Mouse (Mus musculus) testis, adult 2 months (tissue): ENCODE data around the gene Coq8b.

Experiments used
- CTCF ChIP-seq: fragments of 200-500 bp; IDR thresholded peaks from 2 replicates; pipeline ENCODE4 v1.5.1; 2012; ENCODE audit warnings: low read depth, mild to moderate bottlenecking, inconsistent platforms, low read length, moderate library complexity; ENCODE audit not compliant: control insufficient read depth, insufficient read depth, insufficient replicate concordance
- POLR2A ChIP-seq: fragments of 200-500 bp; IDR thresholded peaks from 2 replicates; pipeline ENCODE4 v1.6.1; 2012; ENCODE audit warnings: low read depth, mild to moderate bottlenecking, inconsistent platforms, low read length, moderate library complexity; ENCODE audit not compliant: control insufficient read depth

GRCm38 (mm10) chr7:27298816-27299215 lies 66.0 kb downstream of the Coq8b start:
- TF ChIP-seq CTCF (no peak), POLR2A (no peak)
